Mouse (Mus musculus): ENCODE measurements around the gene Hoxa5. TPM values are rescaled to one million over a fixed set of nuclear protein-coding genes. Genes with fewer than 3 reads are reported as not detected.

Hoxa5 gene
- total RNA-seq, 2 experiments from 2014 or later: 0.52 to 1.3 TPM

- DNase-seq (ENCODE audit: low spot score): no peak
- intact Hi-C loops (cut with DNase I): no loop called here
Observed at GRCm38 (mm10) chr6:52205638-52206621, 1.5 kb upstream of the Hoxa5 start.

- intact Hi-C loops (cut with DNase I): no loop called here
- no peak for DNase-seq (ENCODE audit: low spot score)
Observed at GRCm38 (mm10) chr6:52205221-52205620, 834 bp upstream of the Hoxa5 start.

GRCm38 (mm10) chr6:52203371-52204049 lies 877 bp downstream of the Hoxa5 start:
- intact Hi-C loops (cut with DNase I): no loop called here
- DNase-seq (ENCODE audit: low spot score): no peak

- intact Hi-C loops (cut with DNase I): no loop called here
- DNase-seq (ENCODE audit: low spot score): no peak
Observed at GRCm38 (mm10) chr6:52203121-52203370, 1.3 kb downstream of the Hoxa5 start.

GRCm38 (mm10) chr6:52202362-52203120 lies 1.8 kb downstream of the Hoxa5 start:
- intact Hi-C loops (cut with DNase I): no loop called here
- DNase-seq (ENCODE audit: low spot score): no peak

- intact Hi-C loops (cut with DNase I): no loop called here
Observed at GRCm38 (mm10) chr6:52201269-52201668, 3.1 kb downstream of the Hoxa5 start.

GRCm38 (mm10) chr6:52200751-52201250 lies 3.6 kb downstream of the Hoxa5 start:
- no peak for DNase-seq (ENCODE audit: low spot score)
- intact Hi-C loops (cut with DNase I): no loop called here

More at GRCm38 (mm10) chr6:52201269-52201668, 3.1 kb downstream of the Hoxa5 start:
- no peak for DNase-seq (ENCODE audit: low spot score)

- intact Hi-C loops (cut with DNase I): no loop called here
Observed at GRCm38 (mm10) chr6:52200073-52200750, 4.2 kb downstream of the Hoxa5 start.

GRCm38 (mm10) chr6:52197271-52197670 lies 7.1 kb downstream of the Hoxa5 start:
- no peak for DNase-seq (ENCODE audit: low spot score)
- intact Hi-C loops (cut with DNase I): loop anchor here (2.0 to 5.0 kb wide), 3 partner anchors 35 to 320 kb away; partner anchors contain the start of gene Hoxa2

More at GRCm38 (mm10) chr6:52200073-52200750, 4.2 kb downstream of the Hoxa5 start:
- no peak for DNase-seq (ENCODE audit: low spot score)

GRCm38 (mm10) chr6:52196811-52197210 lies 7.6 kb downstream of the Hoxa5 start:
- intact Hi-C loops (cut with DNase I): loop anchor here (2.0 to 5.0 kb wide), 3 partner anchors 35 to 320 kb away; partner anchors contain the start of gene Hoxa2
- no peak for DNase-seq (ENCODE audit: low spot score)

- no peak for DNase-seq (ENCODE audit: low spot score)
- intact Hi-C loops (cut with DNase I): loop anchor here (5.0 kb wide), 2 partner anchors 32 to 317 kb away; partner anchors contain the start of gene Hoxa2
Observed at GRCm38 (mm10) chr6:52194690-52195089, 9.7 kb downstream of the Hoxa5 start.

- intact Hi-C loops (cut with DNase I): no loop called here
- DNase-seq (ENCODE audit: low spot score): peak; percentile 58
Observed at GRCm38 (mm10) chr6:52191860-52192550, 12.4 kb downstream of the Hoxa5 start.

GRCm38 (mm10) chr6:52190906-52191810 lies 13.2 kb downstream of the Hoxa5 start, which contains the start of gene Hoxa4:
Hoxa4 (minus strand) TSS chr6:52191753.
- intact Hi-C loops (cut with DNase I): no loop called here
- DNase-seq (ENCODE audit: low spot score): no peak

- intact Hi-C loops (cut with DNase I): no loop called here
- DNase-seq (ENCODE audit: low spot score): no peak
Observed at GRCm38 (mm10) chr6:52190410-52190809, 14.0 kb downstream of the Hoxa5 start.

- intact Hi-C loops (cut with DNase I): no loop called here
- DNase-seq (ENCODE audit: low spot score): no peak
Observed at GRCm38 (mm10) chr6:52189909-52190308, 14.5 kb downstream of the Hoxa5 start.

GRCm38 (mm10) chr6:52189172-52189591 lies 15.2 kb downstream of the Hoxa5 start:
- no peak for DNase-seq (ENCODE audit: low spot score)
- intact Hi-C loops (cut with DNase I): no loop called here

- DNase-seq (ENCODE audit: low spot score): no peak
- intact Hi-C loops (cut with DNase I): no loop called here
Observed at GRCm38 (mm10) chr6:52186500-52186899, 17.9 kb downstream of the Hoxa5 start.

- intact Hi-C loops (cut with DNase I): no loop called here
Observed at GRCm38 (mm10) chr6:52185834-52186233, 18.6 kb downstream of the Hoxa5 start.

More at GRCm38 (mm10) chr6:52185834-52186233, 18.6 kb downstream of the Hoxa5 start:
- no peak for DNase-seq (ENCODE audit: low spot score)

Measured in heart, postnatal 25 days (tissue).